Mouse (Mus musculus) liver, embryonic 11.5 days (tissue): Measurements from ENCODE around the gene Kpna7. TPM values are rescaled to one million over a fixed set of nuclear protein-coding genes. Genes with fewer than 3 reads are reported as not detected.
A peak's percentile ranks its signal among the peaks of the same experiment; 100 is the strongest.
"Not testable (repeated sequence)": the region's sequence is repeated elsewhere in the genome, so short reads cannot be mapped to it uniquely, and the experiment has no call there.

Experiments
- ATAC-seq: fragments of 200-750 bp; cut with Nextera tagmentation; replicated peaks from 2 replicates; pipeline ENCODE4 v1.8.0; 2017; ENCODE audit warnings: moderate number of reproducible peaks, mild to moderate bottlenecking, moderate TSS enrichment, moderate library complexity; ENCODE audit not compliant: low FRiP score
- DNase-seq: peaks from one replicate; pipeline ENCODE4 v3.0.0-alpha.2; 2017; ENCODE audit warnings: low spot score
- H3K27ac ChIP-seq: fragments of 300-500 bp; sonication (generic); 2 replicates; pipeline ENCODE4 v1.5.1; 2014; ENCODE audit warnings: mild to moderate bottlenecking, low read depth, low read length, control low read depth
- H3K27me3 ChIP-seq: fragments of 300-500 bp; sonication (generic); replicated peaks from 2 replicates; pipeline ENCODE4 v1.6.1; 2014; ENCODE audit warnings: low read length, mixed read lengths; ENCODE audit not compliant: control insufficient read depth, insufficient read depth
- H3K36me3 ChIP-seq: fragments of 300-500 bp; sonication (generic); 2 replicates; pipeline ENCODE4 v1.6.1; 2014; ENCODE audit warnings: mild to moderate bottlenecking, low read length, moderate library complexity, mixed read lengths; ENCODE audit not compliant: control insufficient read depth, insufficient read depth
- H3K4me1 ChIP-seq: fragments of 300-500 bp; sonication (generic); replicated peaks from 2 replicates; pipeline ENCODE4 v1.6.1; 2014; ENCODE audit warnings: low read length, mixed read lengths; ENCODE audit not compliant: control insufficient read depth, insufficient read depth
- H3K4me2 ChIP-seq: fragments of 300-500 bp; sonication (generic); 2 replicates; pipeline ENCODE4 v1.6.1; 2014; ENCODE audit warnings: mild to moderate bottlenecking, control low read depth, moderate library complexity
- H3K4me3 ChIP-seq: fragments of 300-500 bp; sonication (generic); 2 replicates; pipeline ENCODE4 v1.5.1; 2014; ENCODE audit warnings: low read depth, low read length, control low read depth
- H3K9ac ChIP-seq: fragments of 300-500 bp; sonication (generic); 2 replicates; pipeline ENCODE4 v1.6.1; 2014; ENCODE audit warnings: low read depth, low read length, control low read depth
- H3K9me3 ChIP-seq: fragments of 300-500 bp; sonication (generic); 2 replicates; pipeline ENCODE4 v1.6.1; 2016; ENCODE audit warnings: low read length, inconsistent platforms, mixed read lengths; ENCODE audit not compliant: control insufficient read depth
- WGBS: fragments of 180-500 bp; shearing (Covaris S2); extraction: QIAGEN DNeasy Blood & Tissue Kit; methylation state at CpG from one replicate; pipeline ENCODE4 v1.1.7; 2014; 5-methylcytosine and 5-hydroxymethylcytosine counted together
- polyA plus RNA-seq: library from polyadenylated mRNA; unstranded; fragments of >200 nt; fragmentation: Nextera tagmentation; extraction: Ambion mirVana; gene quantifications from 2 replicates; pipeline ENCODE4 v1.2.1, GENCODE M21; 2014

Gene Kpna7
- polyA plus RNA-seq, result 0.06 and 0.27 TPM in 2 replicates

- Histone ChIP-seq H3K4me2 (peak within 1 kb of the TSS; percentile 76), H3K36me3 (no peaks in the 10 kb centered on the region), H3K27ac (peak within 1 kb of the TSS; percentile 71), H3K9me3 (no peaks in the 10 kb centered on the region), H3K4me1 (peaks cover 7% of the 10 kb centered on the region), H3K27me3 (no peaks in the 10 kb centered on the region; the same call in 1 of the 2 replicates), H3K4me3 (peak within 1 kb of the TSS; percentile 87), H3K9ac (peak within 1 kb of the TSS; percentile 90)
- ATAC-seq, result peak; percentile 96
- WGBS, result 1% methylated on average over 53 of the region's 54 CpGs
- peak; percentile 87 for DNase-seq
Observed at GRCm38 (mm10) chr5:145083632-145084451, at the start of gene Kpna7, which contains the start of gene Arpc1a. Kpna7 (minus strand) TSS chr5:145084030. Arpc1a (plus strand) TSS chr5:145083830.

- not testable (repeated sequence) for H3K4me2 ChIP-seq, H3K27ac ChIP-seq, ATAC-seq, H3K9ac ChIP-seq, H3K4me1 ChIP-seq, H3K9me3 ChIP-seq, H3K27me3 ChIP-seq, H3K4me3 ChIP-seq, DNase-seq
- H3K36me3 ChIP-seq, result peaks cover 67% of the 10 kb centered on the region
- 89% methylated on average over 6 of the region's 6 CpGs for WGBS
Observed at GRCm38 (mm10) chr5:145133275-145133674, 49.4 kb upstream of the Kpna7 start.

DNA sequence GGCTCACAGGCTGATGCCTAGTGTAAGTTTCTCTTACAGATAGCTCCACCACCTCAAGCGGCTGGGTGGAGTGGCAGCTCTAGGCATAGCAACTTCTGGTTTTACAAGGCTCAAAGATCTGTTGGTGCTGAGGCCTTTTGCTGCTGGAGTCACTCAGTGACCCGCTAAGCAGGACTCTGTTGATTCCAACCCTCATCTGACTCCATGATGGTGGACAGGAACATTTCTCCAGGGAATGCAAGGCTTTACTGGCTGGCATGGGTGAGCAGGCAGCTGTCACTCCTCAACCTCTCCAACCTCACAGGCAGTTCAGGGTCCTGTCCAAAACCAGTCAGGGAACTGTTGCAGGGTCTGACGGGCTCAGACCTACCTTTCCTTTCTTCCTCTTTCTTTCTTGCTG is 47.2 kb upstream of the Kpna7 start:
- H3K4me2 ChIP-seq, result no peak overlapping the region
- ATAC-seq (no peak), DNase-seq (no peak)
- H3K36me3 ChIP-seq, result peaks cover 73% of the 10 kb centered on the region
- no peaks in the 10 kb centered on the region for H3K9me3 ChIP-seq
- H3K9ac ChIP-seq, result no peak overlapping the region
- H3K27ac ChIP-seq, result no peak overlapping the region
- no peaks in the 10 kb centered on the region for H3K27me3 ChIP-seq
- H3K4me3 ChIP-seq, result no peak overlapping the region
- H3K4me1 ChIP-seq, result no peaks in the 10 kb centered on the region
- 80% methylated on average over 3 of the region's 3 CpGs for WGBS

DNA sequence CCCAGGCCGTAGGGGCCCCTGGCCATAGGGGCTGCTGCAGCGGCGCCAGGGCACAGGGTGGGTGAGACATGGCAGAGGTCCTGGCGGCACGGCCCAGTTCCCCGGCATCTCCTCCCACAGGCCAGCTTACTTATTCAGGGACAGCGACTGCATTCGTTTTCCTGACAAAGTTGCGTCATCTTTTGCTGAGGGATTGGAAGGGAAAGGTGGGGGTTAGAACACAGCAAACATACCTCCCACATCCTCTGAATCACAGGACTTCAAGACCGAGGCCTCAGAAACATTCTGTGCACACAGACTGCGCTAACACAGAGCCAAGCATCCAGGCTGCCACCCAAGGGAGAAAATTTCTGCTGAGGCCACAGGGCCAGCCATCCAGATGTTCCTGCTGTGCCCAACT is 46.4 kb upstream of the Kpna7 start:
- H3K4me2 ChIP-seq, result no peak overlapping the region
- no peak for DNase-seq
- H3K4me1 ChIP-seq, result no peaks in the 10 kb centered on the region
- no peak overlapping the region for H3K9ac ChIP-seq
- 81% methylated on average over 11 of the region's 11 CpGs for WGBS
- no peak overlapping the region for H3K27ac ChIP-seq
- no peak overlapping the region for H3K4me3 ChIP-seq
- no peaks in the 10 kb centered on the region for H3K27me3 ChIP-seq
- no peak for ATAC-seq
- H3K36me3 ChIP-seq, result peaks cover 73% of the 10 kb centered on the region
- no peaks in the 10 kb centered on the region for H3K9me3 ChIP-seq

- not testable (repeated sequence) for ATAC-seq, H3K27ac ChIP-seq, H3K9ac ChIP-seq, H3K4me3 ChIP-seq, H3K9me3 ChIP-seq, DNase-seq, H3K4me1 ChIP-seq, H3K4me2 ChIP-seq, H3K27me3 ChIP-seq
- WGBS, result 92% methylated on average over 6 of the region's 6 CpGs
- H3K36me3 ChIP-seq, result peaks cover 73% of the 10 kb centered on the region
Observed at GRCm38 (mm10) chr5:145129773-145130172, 45.9 kb upstream of the Kpna7 start.

- no peaks in the 10 kb centered on the region for H3K27me3 ChIP-seq
- no peak for DNase-seq
- no peak overlapping the region for H3K4me2 ChIP-seq
- no peak overlapping the region for H3K4me3 ChIP-seq
- ATAC-seq, result no peak
- H3K27ac ChIP-seq, result no peak overlapping the region
- no peak overlapping the region for H3K9ac ChIP-seq
- no peaks in the 10 kb centered on the region for H3K4me1 ChIP-seq
- H3K9me3 ChIP-seq, result no peaks in the 10 kb centered on the region
- WGBS, result 87% methylated on average over 4 of the region's 4 CpGs
- H3K36me3 ChIP-seq, result peaks cover 71% of the 10 kb centered on the region
Observed at GRCm38 (mm10) chr5:145129124-145129523, 45.3 kb upstream of the Kpna7 start.

DNA sequence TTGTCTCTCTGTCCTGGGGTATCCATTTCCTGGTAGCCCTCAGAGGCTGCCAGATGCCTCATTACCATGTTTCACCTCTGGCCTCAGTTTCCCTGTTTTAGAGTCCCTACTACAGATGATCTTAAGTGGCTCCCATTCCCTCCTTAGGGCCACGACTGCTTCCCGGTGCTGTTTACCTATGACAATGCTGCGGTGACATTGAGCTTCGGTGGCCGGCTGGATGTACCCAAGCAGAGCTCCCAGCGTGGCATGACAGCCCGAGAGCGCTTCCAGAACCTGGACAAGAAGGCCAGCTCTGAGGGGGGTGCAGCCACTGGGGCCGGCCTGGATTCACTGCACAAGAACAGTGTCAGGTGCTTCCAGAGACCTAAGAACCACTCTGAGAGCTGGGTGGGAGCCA is 42.8 kb upstream of the Kpna7 start:
- ATAC-seq (no peak), DNase-seq (no peak)
- Histone ChIP-seq H3K4me3 (no peak overlapping the region), H3K27me3 (no peaks in the 10 kb centered on the region), H3K4me2 (no peak overlapping the region), H3K4me1 (no peaks in the 10 kb centered on the region), H3K36me3 (peaks cover 59% of the 10 kb centered on the region), H3K9ac (no peak overlapping the region), H3K27ac (no peak overlapping the region), H3K9me3 (no peaks in the 10 kb centered on the region)
- WGBS, result 93% methylated on average over 9 of the region's 9 CpGs

DNA sequence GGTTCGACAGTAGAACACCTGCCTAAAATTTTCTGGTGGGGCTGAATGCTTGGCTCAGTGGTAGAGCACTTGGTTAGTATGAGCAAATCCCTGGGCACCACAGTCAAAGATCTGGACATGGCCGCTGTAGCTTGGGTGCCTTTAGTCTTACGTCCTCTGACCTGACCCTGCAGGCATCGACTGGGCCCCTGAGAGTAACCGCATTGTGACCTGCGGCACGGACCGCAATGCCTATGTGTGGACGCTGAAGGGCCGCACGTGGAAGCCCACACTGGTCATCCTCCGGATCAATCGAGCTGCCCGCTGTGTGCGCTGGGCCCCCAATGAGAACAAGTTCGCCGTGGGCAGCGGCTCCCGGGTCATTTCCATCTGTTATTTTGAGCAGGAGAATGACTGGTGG is 39.6 kb upstream of the Kpna7 start:
- 91% methylated on average over 19 of the region's 19 CpGs for WGBS
- no peak overlapping the region for H3K9ac ChIP-seq
- peaks cover 36% of the 10 kb centered on the region for H3K36me3 ChIP-seq
- no peaks in the 10 kb centered on the region for H3K27me3 ChIP-seq
- H3K4me1 ChIP-seq, result 0 out of 2 replicates have a peak, but pooled peaks cover 2% of the 10 kb centered on the region
- H3K9me3 ChIP-seq, result no peaks in the 10 kb centered on the region
- no peak overlapping the region for H3K4me2 ChIP-seq
- ATAC-seq (no peak; the same call in 1 of the 2 replicates), DNase-seq (no peak)
- no peak overlapping the region for H3K27ac ChIP-seq
- H3K4me3 ChIP-seq, result no peak overlapping the region

DNA sequence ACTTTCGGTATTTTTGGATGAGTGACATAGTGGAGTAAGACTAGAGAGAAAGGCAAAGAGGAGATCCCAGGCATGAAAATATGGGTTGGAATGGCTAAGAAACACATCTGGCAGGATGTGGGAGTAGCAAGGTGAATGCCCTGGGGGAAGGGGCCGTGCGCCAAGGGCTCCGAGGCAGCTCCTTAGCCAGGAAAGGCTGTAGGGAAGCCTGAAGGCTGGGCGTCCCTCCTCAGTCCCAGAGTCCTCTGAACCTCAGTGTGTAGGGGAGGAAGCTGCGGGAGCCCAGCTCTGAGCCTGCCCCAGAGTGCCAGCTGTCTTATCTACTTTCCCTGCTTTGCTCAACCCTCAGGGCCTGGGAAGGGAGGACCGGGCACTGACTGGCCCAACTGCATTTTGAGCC is 37.1 kb upstream of the Kpna7 start:
- peaks cover 8% of the 10 kb centered on the region; the same call in 1 of the 2 replicates for H3K4me1 ChIP-seq
- H3K4me2 ChIP-seq, result no peak overlapping the region
- 76% methylated on average over 7 of the region's 7 CpGs for WGBS
- H3K27ac ChIP-seq, result no peak overlapping the region
- no peaks in the 10 kb centered on the region for H3K9me3 ChIP-seq
- ATAC-seq, result no peak
- H3K27me3 ChIP-seq, result no peaks in the 10 kb centered on the region
- DNase-seq, result no peak
- no peak overlapping the region for H3K4me3 ChIP-seq
- H3K36me3 ChIP-seq, result peaks cover 22% of the 10 kb centered on the region
- no peak overlapping the region for H3K9ac ChIP-seq
